Mouse (Mus musculus): Measurements from ENCODE around the gene Crim1. TPM values are rescaled to one million over a fixed set of nuclear protein-coding genes. Genes with fewer than 3 reads are reported as not detected.

Crim1 gene
- total and polyA plus RNA-seq, 3 experiments: 14.1 to 72.8 (median 21.9) TPM

GRCm38 (mm10) chr17:78206421-78206820, 6.4 kb downstream of the Crim1 start:
- no peak for DNase-seq (ENCODE audit: extremely low read depth)
- H3K4me2 ChIP-seq (ENCODE audit: insufficient read depth, low read depth, poor library complexity, severe bottlenecking): no peak overlapping the region
- no peaks in the 10 kb centered on the region for H3K27me3 ChIP-seq (replicated peaks)
- H3K79me2 ChIP-seq (replicated peaks; ENCODE audit: control insufficient read depth, extremely low read depth, insufficient read depth, poor library complexity, severe bottlenecking): peaks cover 89% of the 10 kb centered on the region
- H3K9me3 ChIP-seq (replicated peaks; ENCODE audit: low read length): no peaks in the 10 kb centered on the region
- no peak overlapping the region for H3K27ac ChIP-seq (ENCODE audit: insufficient read depth, low read depth)
- in situ Hi-C loops (cut with MboI; ENCODE audit: low pct_ligation_motif_present, low pct_unique_long_range_greater_than_20kb, low sequenced_read_pairs): no loop called here
- H3K36me3 ChIP-seq (replicated peaks in 1 of 2; ENCODE audit: control insufficient read depth in 1 of 2, insufficient read depth in 1 of 2, low read length in 1 of 2): peaks cover 9 to 50% of the 10 kb centered on the region in 2 experiments
- no peak overlapping the region for H3K4me3 ChIP-seq (replicated peaks in 1 of 3; ENCODE audit: low read depth in 2 of 3, low read length in 2 of 3, poor library complexity in 1 of 3)
- dilution Hi-C loops (cut with MboI; ENCODE audit: extremely low pct_ligation_motif_present, extremely low pct_unique_long_range_greater_than_20kb, low sequenced_read_pairs): no loop called here
- H3K9ac ChIP-seq (ENCODE audit: insufficient read depth, low read depth): no peak overlapping the region
- TF ChIP-seq MAFK (IDR thresholded peaks at IDR 0.05; ENCODE audit: insufficient replicate concordance, low read length) (no peak), USF2 (conservative IDR thresholded peaks at IDR 0.05; ENCODE audit: low read depth, low read length) (no peak), POLR2A (IDR thresholded peaks at IDR 0.05; ENCODE audit: low read depth, low read length) (no peak), RAD21 (IDR thresholded peaks at IDR 0.05; ENCODE audit: low read depth, low read length) (no peak), PAX5 (IDR thresholded peaks at IDR 0.05; ENCODE audit: low read length) (no peak), EP300 (IDR thresholded peaks at IDR 0.05; ENCODE audit: low read length) (no peak), CHD2 (IDR thresholded peaks at IDR 0.05; ENCODE audit: low read length) (no peak), POLR2AphosphoS2 (IDR thresholded peaks at IDR 0.05; ENCODE audit: low read depth, low read length) (no peak), ETS1 (conservative IDR thresholded peaks at IDR 0.05; ENCODE audit: low read depth, low read length) (no peak), USF1 (IDR thresholded peaks at IDR 0.05; ENCODE audit: low read depth, low read length) (no peak), KAT2A (IDR thresholded peaks at IDR 0.05; ENCODE audit: insufficient replicate concordance, low read length) (no peak)
- peaks cover 20 to 69% of the 10 kb centered on the region in 2 experiments for H3K4me1 ChIP-seq (ENCODE audit: control insufficient read depth in 1 of 2, insufficient read depth in 2 of 2)

- peaks cover 86% of the 10 kb centered on the region for H3K79me2 ChIP-seq (replicated peaks; ENCODE audit: control insufficient read depth, extremely low read depth, insufficient read depth, poor library complexity, severe bottlenecking)
- H3K27me3 ChIP-seq (replicated peaks): no peaks in the 10 kb centered on the region
- no peak overlapping the region for H3K4me3 ChIP-seq (replicated peaks in 1 of 3; ENCODE audit: low read depth in 2 of 3, low read length in 2 of 3, poor library complexity in 1 of 3)
- H3K4me2 ChIP-seq (ENCODE audit: insufficient read depth, low read depth, poor library complexity, severe bottlenecking): no peak overlapping the region; the same call in 1 of the 2 replicates
- DNase-seq (ENCODE audit: extremely low read depth): no peak
- dilution Hi-C loops (cut with MboI; ENCODE audit: extremely low pct_ligation_motif_present, extremely low pct_unique_long_range_greater_than_20kb, low sequenced_read_pairs): no loop called here
- H3K9ac ChIP-seq (ENCODE audit: insufficient read depth, low read depth): 0 out of 2 replicates have a peak overlapping the region, but pooled peaks have one; percentile 25
- H3K9me3 ChIP-seq (replicated peaks; ENCODE audit: low read length): no peaks in the 10 kb centered on the region
- in situ Hi-C loops (cut with MboI; ENCODE audit: low pct_ligation_motif_present, low pct_unique_long_range_greater_than_20kb, low sequenced_read_pairs): no loop called here
- no peak overlapping the region for H3K27ac ChIP-seq (ENCODE audit: insufficient read depth, low read depth)
- peaks cover 20 to 69% of the 10 kb centered on the region in 2 experiments for H3K4me1 ChIP-seq (ENCODE audit: control insufficient read depth in 1 of 2, insufficient read depth in 2 of 2)
- TF ChIP-seq ELF1 (IDR thresholded peaks at IDR 0.05; ENCODE audit: low read depth, low read length): no peak
- no peak for TF ChIP-seq ETS1 (conservative IDR thresholded peaks at IDR 0.05; ENCODE audit: low read depth, low read length)
- TF ChIP-seq EP300 (IDR thresholded peaks at IDR 0.05; ENCODE audit: low read length): no peak
- TF ChIP-seq TCF12 (IDR thresholded peaks at IDR 0.05; ENCODE audit: low read depth, low read length): no peak
- H3K36me3 ChIP-seq (replicated peaks in 1 of 2; ENCODE audit: control insufficient read depth in 1 of 2, insufficient read depth in 1 of 2, low read length in 1 of 2): peaks cover 14 to 57% of the 10 kb centered on the region in 2 experiments
Measured at GRCm38 (mm10) chr17:78207246-78207645, 7.2 kb downstream of the Crim1 start.

GRCm38 (mm10) chr17:78208805-78209204, 8.8 kb downstream of the Crim1 start:
- Histone ChIP-seq H3K79me2 (replicated peaks; ENCODE audit: control insufficient read depth, extremely low read depth, insufficient read depth, poor library complexity, severe bottlenecking) (peaks cover 83% of the 10 kb centered on the region), H3K36me3 (replicated peaks in 1 of 2; ENCODE audit: control insufficient read depth in 1 of 2, insufficient read depth in 1 of 2, low read length in 1 of 2) (peaks cover 25 to 69% of the 10 kb centered on the region in 2 experiments), H3K4me3 (replicated peaks in 1 of 3; ENCODE audit: low read depth in 2 of 3, low read length in 2 of 3, poor library complexity in 1 of 3) (no peak overlapping the region), H3K27me3 (replicated peaks) (no peaks in the 10 kb centered on the region), H3K4me2 (ENCODE audit: insufficient read depth, low read depth, poor library complexity, severe bottlenecking) (no peak overlapping the region), H3K9me3 (replicated peaks; ENCODE audit: low read length) (no peaks in the 10 kb centered on the region), H3K27ac (ENCODE audit: insufficient read depth, low read depth) (no peak overlapping the region), H3K9ac (ENCODE audit: insufficient read depth, low read depth) (no peak overlapping the region), H3K4me1 (ENCODE audit: control insufficient read depth in 1 of 2, insufficient read depth in 2 of 2) (peaks cover 20 to 55% of the 10 kb centered on the region in 2 experiments)
- dilution Hi-C loops (cut with MboI; ENCODE audit: extremely low pct_ligation_motif_present, extremely low pct_unique_long_range_greater_than_20kb, low sequenced_read_pairs): no loop called here
- no peak for DNase-seq (ENCODE audit: extremely low read depth)
- TF ChIP-seq TBP (conservative IDR thresholded peaks at IDR 0.05; ENCODE audit: low read depth, low read length) (no peak), IRF4 (IDR thresholded peaks at IDR 0.05; ENCODE audit: low read depth, low read length) (no peak), GABPA (IDR thresholded peaks at IDR 0.05; ENCODE audit: insufficient replicate concordance, low read depth, low read length) (no peak)
- in situ Hi-C loops (cut with MboI; ENCODE audit: low pct_ligation_motif_present, low pct_unique_long_range_greater_than_20kb, low sequenced_read_pairs): no loop called here

All from CH12.LX (cell line).